Mouse (Mus musculus): Measurements from ENCODE around the gene Oas1d. TPM values are rescaled to one million over a fixed set of nuclear protein-coding genes. Genes with fewer than 3 reads are reported as not detected.
"Not testable (repeated sequence)": the region's sequence is repeated elsewhere in the genome, so short reads cannot be mapped to it uniquely, and the experiment has no call there.

Oas1d gene
- polyA plus RNA-seq (2015; fragmentation: Nextera tagmentation; extraction: Ambion mirVana), result not detected in 2 replicates

GRCm38 (mm10) chr5:120914204-120914603 is at the start of gene Oas1d:
Gene Oas1d, plus strand, starts transcription at chr5:120914536.
- WGBS, result 40% methylated on average over 8 of the region's 8 CpGs
- not testable (repeated sequence) for H3K27me3 ChIP-seq (replicated peaks); H3K4me3 ChIP-seq; H3K27ac ChIP-seq (replicated peaks); H3K9ac ChIP-seq; H3K4me2 ChIP-seq; ATAC-seq (ENCODE audit: extremely low read depth, insufficient number of reproducible peaks, low FRiP score, low TSS enrichment); H3K9me3 ChIP-seq; H3K36me3 ChIP-seq; H3K4me1 ChIP-seq

- WGBS, result 60% methylated on average over 3 of the region's 3 CpGs
- Histone ChIP-seq H3K4me3 (no peak overlapping the region), H3K9ac (no peak overlapping the region), H3K4me2 (no peak overlapping the region), H3K27ac (replicated peaks) (no peak overlapping the region), H3K4me1 (no peaks in the 10 kb centered on the region), H3K9me3 (no peaks in the 10 kb centered on the region), H3K36me3 (no peaks in the 10 kb centered on the region), H3K27me3 (replicated peaks) (peaks cover 3% of the 10 kb centered on the region; the same call in 1 of the 2 replicates)
- no peak for ATAC-seq (ENCODE audit: extremely low read depth, insufficient number of reproducible peaks, low FRiP score, low TSS enrichment)
Measured at GRCm38 (mm10) chr5:120865336-120865860, 48.9 kb upstream of the Oas1d start.

- Histone ChIP-seq H3K27ac (replicated peaks) (no peak overlapping the region), H3K4me1 (no peaks in the 10 kb centered on the region), H3K9ac (no peak overlapping the region), H3K9me3 (no peaks in the 10 kb centered on the region), H3K4me3 (no peak overlapping the region), H3K4me2 (no peak overlapping the region), H3K27me3 (replicated peaks) (peaks cover 14% of the 10 kb centered on the region; the same call in 1 of the 2 replicates), H3K36me3 (no peaks in the 10 kb centered on the region)
- 68% methylated on average over 7 of the region's 7 CpGs for WGBS
- no peak for ATAC-seq (ENCODE audit: extremely low read depth, insufficient number of reproducible peaks, low FRiP score, low TSS enrichment)
Measured at GRCm38 (mm10) chr5:120869436-120870015, 44.8 kb upstream of the Oas1d start.

GRCm38 (mm10) chr5:120870081-120870480 is 44.3 kb upstream of the Oas1d start:
- no peak overlapping the region for H3K4me3 ChIP-seq
- no peak overlapping the region for H3K4me2 ChIP-seq
- ATAC-seq (ENCODE audit: extremely low read depth, insufficient number of reproducible peaks, low FRiP score, low TSS enrichment), result no peak
- H3K9me3 ChIP-seq, result no peaks in the 10 kb centered on the region
- peaks cover 14% of the 10 kb centered on the region; the same call in 1 of the 2 replicates for H3K27me3 ChIP-seq (replicated peaks)
- no peaks in the 10 kb centered on the region for H3K36me3 ChIP-seq
- H3K27ac ChIP-seq (replicated peaks), result no peak overlapping the region
- WGBS, result 56% methylated on average over 3 of the region's 3 CpGs
- H3K4me1 ChIP-seq, result no peaks in the 10 kb centered on the region
- H3K9ac ChIP-seq, result no peak overlapping the region

- peaks cover 14% of the 10 kb centered on the region; the same call in 1 of the 2 replicates for H3K27me3 ChIP-seq (replicated peaks)
- WGBS, result 72% methylated on average over 7 of the region's 7 CpGs
- H3K4me1 ChIP-seq, result no peaks in the 10 kb centered on the region
- ATAC-seq (ENCODE audit: extremely low read depth, insufficient number of reproducible peaks, low FRiP score, low TSS enrichment), result no peak
- H3K36me3 ChIP-seq, result no peaks in the 10 kb centered on the region
- no peak overlapping the region for H3K27ac ChIP-seq (replicated peaks)
- H3K4me2 ChIP-seq, result no peak overlapping the region
- H3K4me3 ChIP-seq, result no peak overlapping the region
- H3K9me3 ChIP-seq, result no peaks in the 10 kb centered on the region
- no peak overlapping the region for H3K9ac ChIP-seq
Measured at GRCm38 (mm10) chr5:120870782-120871181, 43.6 kb upstream of the Oas1d start.

GRCm38 (mm10) chr5:120871469-120871868 is 42.9 kb upstream of the Oas1d start:
- no peak overlapping the region for H3K27ac ChIP-seq (replicated peaks)
- H3K4me2 ChIP-seq, result no peak overlapping the region
- 44% methylated on average over 2 of the region's 2 CpGs for WGBS
- no peak overlapping the region for H3K4me3 ChIP-seq
- H3K9ac ChIP-seq, result no peak overlapping the region
- H3K36me3 ChIP-seq, result no peaks in the 10 kb centered on the region
- no peaks in the 10 kb centered on the region for H3K4me1 ChIP-seq
- ATAC-seq (ENCODE audit: extremely low read depth, insufficient number of reproducible peaks, low FRiP score, low TSS enrichment), result no peak
- no peaks in the 10 kb centered on the region for H3K9me3 ChIP-seq
- peaks cover 14% of the 10 kb centered on the region; the same call in 1 of the 2 replicates for H3K27me3 ChIP-seq (replicated peaks)

GRCm38 (mm10) chr5:120876839-120877238 is 37.5 kb upstream of the Oas1d start:
- H3K36me3 ChIP-seq; H3K4me2 ChIP-seq; H3K27me3 ChIP-seq (replicated peaks); H3K9me3 ChIP-seq; ATAC-seq (ENCODE audit: extremely low read depth, insufficient number of reproducible peaks, low FRiP score, low TSS enrichment); H3K4me1 ChIP-seq; H3K9ac ChIP-seq; H3K4me3 ChIP-seq; H3K27ac ChIP-seq (replicated peaks): not testable (repeated sequence)
- WGBS, result 54% methylated on average over 2 of the region's 3 CpGs

GRCm38 (mm10) chr5:120877407-120877806 is 36.9 kb upstream of the Oas1d start:
- H3K4me1 ChIP-seq; H3K4me2 ChIP-seq; H3K27me3 ChIP-seq (replicated peaks); H3K27ac ChIP-seq (replicated peaks); H3K36me3 ChIP-seq; H3K9ac ChIP-seq; H3K9me3 ChIP-seq; H3K4me3 ChIP-seq; ATAC-seq (ENCODE audit: extremely low read depth, insufficient number of reproducible peaks, low FRiP score, low TSS enrichment): not testable (repeated sequence)
- 69% methylated on average over 2 of the region's 2 CpGs for WGBS

- 54% methylated on average over 2 of the region's 2 CpGs for WGBS
- H3K27me3 ChIP-seq (replicated peaks); H3K4me3 ChIP-seq; H3K4me1 ChIP-seq; H3K9me3 ChIP-seq; H3K9ac ChIP-seq; H3K27ac ChIP-seq (replicated peaks); ATAC-seq (ENCODE audit: extremely low read depth, insufficient number of reproducible peaks, low FRiP score, low TSS enrichment); H3K4me2 ChIP-seq; H3K36me3 ChIP-seq: not testable (repeated sequence)
Measured at GRCm38 (mm10) chr5:120878803-120879202, 35.5 kb upstream of the Oas1d start.

- H3K4me1 ChIP-seq; H3K4me2 ChIP-seq; H3K9ac ChIP-seq; H3K36me3 ChIP-seq; ATAC-seq (ENCODE audit: extremely low read depth, insufficient number of reproducible peaks, low FRiP score, low TSS enrichment); H3K27ac ChIP-seq (replicated peaks); H3K27me3 ChIP-seq (replicated peaks); H3K4me3 ChIP-seq; H3K9me3 ChIP-seq: not testable (repeated sequence)
- WGBS, result 79% methylated on average over 6 of the region's 6 CpGs
Measured at GRCm38 (mm10) chr5:120881681-120882080, 32.7 kb upstream of the Oas1d start.

GRCm38 (mm10) chr5:120887413-120887812 is 26.9 kb upstream of the Oas1d start, which contains the start of gene Oas1g:
Gene Oas1g, minus strand, starts transcription at chr5:120887613.
- H3K9me3 ChIP-seq; H3K4me1 ChIP-seq; H3K27me3 ChIP-seq (replicated peaks); H3K9ac ChIP-seq; H3K27ac ChIP-seq (replicated peaks); H3K36me3 ChIP-seq; ATAC-seq (ENCODE audit: extremely low read depth, insufficient number of reproducible peaks, low FRiP score, low TSS enrichment); H3K4me3 ChIP-seq; H3K4me2 ChIP-seq: not testable (repeated sequence)
- 15% methylated on average over 7 of the region's 9 CpGs for WGBS

GRCm38 (mm10) chr5:120887831-120888230 is 26.5 kb upstream of the Oas1d start:
- H3K9me3 ChIP-seq, result no peaks in the 10 kb centered on the region
- no peaks in the 10 kb centered on the region for H3K36me3 ChIP-seq
- no peaks in the 10 kb centered on the region for H3K4me1 ChIP-seq
- H3K27me3 ChIP-seq (replicated peaks), result peaks cover 7% of the 10 kb centered on the region
- H3K4me2 ChIP-seq, result no peak overlapping the region
- WGBS, result 41% methylated on average over 6 of the region's 6 CpGs
- ATAC-seq (ENCODE audit: extremely low read depth, insufficient number of reproducible peaks, low FRiP score, low TSS enrichment), result no peak
- H3K9ac ChIP-seq, result no peak overlapping the region
- H3K4me3 ChIP-seq, result no peak overlapping the region
- no peak overlapping the region for H3K27ac ChIP-seq (replicated peaks)
